Comparison of ENCODE assay signal across 11 mouse cellular contexts in the genomic region with DNA sequence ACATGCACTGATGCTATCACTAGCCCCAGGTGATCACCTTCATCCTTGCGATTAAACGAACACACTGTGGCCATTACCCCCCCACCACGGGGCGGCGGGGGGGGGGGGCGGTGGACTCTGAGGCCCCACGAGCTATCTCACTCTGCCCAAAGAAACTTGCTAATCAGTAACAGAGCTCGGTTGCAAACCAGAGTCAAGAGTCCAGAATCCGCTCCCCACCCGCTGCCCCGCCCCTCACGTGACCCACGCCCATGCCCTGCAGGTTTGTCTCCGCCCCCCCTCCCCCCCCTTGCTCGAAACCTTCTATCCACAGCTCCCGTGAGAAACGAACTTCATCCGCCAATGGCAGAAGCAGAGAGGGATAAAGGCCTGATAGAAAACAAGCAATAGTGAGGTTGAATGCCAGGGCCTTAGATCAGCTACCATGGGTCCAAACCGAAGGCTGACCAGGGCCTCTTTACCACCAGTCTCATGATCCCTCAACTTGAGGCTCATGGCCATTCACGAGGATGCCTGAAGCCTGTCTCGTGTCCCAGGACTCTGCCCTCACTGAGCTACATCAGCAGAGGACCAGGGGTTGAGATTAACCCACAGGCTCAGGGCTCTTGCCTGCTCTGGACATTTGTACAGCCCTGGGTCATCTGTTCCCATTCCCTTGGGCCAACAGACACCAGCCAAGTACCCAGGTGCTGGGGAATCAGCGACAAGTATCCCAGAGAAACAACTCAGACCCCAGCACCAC. TPM values are rescaled to one million over a fixed set of nuclear protein-coding genes. Genes with fewer than 3 reads are reported as not detected.
DNase-seq lines count a peak whose midpoint lies in the region; ATAC-seq lines count a peak whose summit lies in the region.
"Had no signal": no experiment of that assay in that cellular context is flagged by ENCODE, and none has a peak within 500 bp of the region (broad histone marks: within the 10 kb centered on the region; RNA-seq: fewer than 3 reads in every experiment).

No protein-coding gene starts in this region.

- WGBS in heart, embryonic 16.5 days, result 43% methylated on average over 21 of the region's 22 CpGs
- WGBS in intestine, embryonic 16.5 days, result 43% methylated on average over 22 of the region's 22 CpGs
- 38% methylated on average over 22 of the region's 22 CpGs for WGBS in limb, embryonic 11.5 days
- 51% methylated on average over 22 of the region's 22 CpGs for WGBS in stomach, embryonic 14.5 days

- DNase-seq in heart, postnatal 4 days, result no peak
- peak; percentile 41 for DNase-seq in limb, embryonic 11.5 days (ENCODE audit: low spot score)
- DNase-seq in right cerebral cortex, postnatal 4 days, result no peak
- DNase-seq in cerebellum, adult 9-10 months, result no peak
- DNase-seq in adrenal gland, adult 8-10 months, result no peak
- DNase-seq: right cerebral cortex, postnatal 14 days had no signal

- H3K36me3 ChIP-seq in heart, embryonic 16.5 days (ENCODE audit: control insufficient read depth, insufficient read depth), result no peaks in the 10 kb centered on the region
- H3K36me3 ChIP-seq in intestine, embryonic 16.5 days (ENCODE audit: control insufficient read depth, insufficient read depth, low read length), result no peaks in the 10 kb centered on the region
- H3K36me3 ChIP-seq in limb, embryonic 11.5 days (ENCODE audit: control insufficient read depth, insufficient read depth, low read length), result no peaks in the 10 kb centered on the region
- H3K36me3 ChIP-seq in stomach, embryonic 14.5 days (ENCODE audit: control insufficient read depth, insufficient read depth, low read length), result no peaks in the 10 kb centered on the region; the same call in 1 of the 2 replicates
- H3K36me3 ChIP-seq: hindbrain, embryonic 13.5 days had no signal

- peak overlapping the region; percentile 2; the same call in 1 of the 2 replicates for H3K27ac ChIP-seq in heart, embryonic 16.5 days (ENCODE audit: low read length)
- H3K27ac ChIP-seq in intestine, embryonic 16.5 days (ENCODE audit: low read length), result peak overlapping the region; percentile 96
- no peak overlapping the region for H3K27ac ChIP-seq in limb, embryonic 11.5 days (replicated peaks; ENCODE audit: low read depth, low read length)
- H3K27ac ChIP-seq in stomach, embryonic 14.5 days (ENCODE audit: low read length), result peak overlapping the region; percentile 86; the same call in 1 of the 2 replicates
- H3K27ac ChIP-seq: hindbrain, embryonic 13.5 days; macrophage had no signal

- no peak for ATAC-seq in heart, embryonic 16.5 days (replicated peaks; ENCODE audit: extremely low read depth, insufficient read depth, low FRiP score)
- ATAC-seq in intestine, embryonic 16.5 days, result peak; percentile 82
- ATAC-seq in limb, embryonic 11.5 days (ENCODE audit: insufficient number of reproducible peaks, low FRiP score, low TSS enrichment, low read depth), result no peak
- ATAC-seq in stomach, embryonic 14.5 days (ENCODE audit: insufficient number of reproducible peaks, insufficient read depth, low FRiP score, low read depth), result peak; percentile 70

- no peak overlapping the region for H3K4me3 ChIP-seq in heart, embryonic 16.5 days (ENCODE audit: low read length)
- no peak overlapping the region for H3K4me3 ChIP-seq in intestine, embryonic 16.5 days (ENCODE audit: low read length)
- H3K4me3 ChIP-seq in limb, embryonic 11.5 days (ENCODE audit: low read depth, low read length), result no peak overlapping the region
- H3K4me3 ChIP-seq in stomach, embryonic 14.5 days (ENCODE audit: low read depth, low read length), result no peak overlapping the region
- H3K4me3 ChIP-seq: hindbrain, embryonic 13.5 days had no signal

- H3K4me2 ChIP-seq in heart, embryonic 16.5 days (ENCODE audit: low read depth, low read length), result no peak overlapping the region
- 0 out of 2 replicates have a peak overlapping the region, but pooled peaks have one; percentile 21 for H3K4me2 ChIP-seq in intestine, embryonic 16.5 days (ENCODE audit: low read depth, low read length)
- H3K4me2 ChIP-seq in limb, embryonic 11.5 days (ENCODE audit: low read depth, severe bottlenecking), result peak overlapping the region; percentile 17; the same call in 1 of the 2 replicates
- H3K4me2 ChIP-seq in stomach, embryonic 14.5 days (replicated peaks; ENCODE audit: low read depth, low read length), result no peak overlapping the region
- H3K4me2 ChIP-seq: hindbrain, embryonic 13.5 days had no signal

- no peaks in the 10 kb centered on the region for H3K9me3 ChIP-seq in heart, embryonic 16.5 days (replicated peaks; ENCODE audit: control insufficient read depth, low read length)
- no peaks in the 10 kb centered on the region for H3K9me3 ChIP-seq in intestine, embryonic 16.5 days (ENCODE audit: control insufficient read depth, low read length)
- H3K9me3 ChIP-seq in limb, embryonic 11.5 days (ENCODE audit: control insufficient read depth, low read length), result no peaks in the 10 kb centered on the region
- no peaks in the 10 kb centered on the region for H3K9me3 ChIP-seq in stomach, embryonic 14.5 days (ENCODE audit: control insufficient read depth, low read depth, low read length)
- H3K9me3 ChIP-seq: hindbrain, embryonic 13.5 days had no signal

- H3K4me1 ChIP-seq in heart, embryonic 16.5 days (ENCODE audit: control insufficient read depth, insufficient read depth, low read length), result peaks cover 40% of the 10 kb centered on the region
- H3K4me1 ChIP-seq in intestine, embryonic 16.5 days (ENCODE audit: control insufficient read depth, insufficient read depth, low read length), result peaks cover 46% of the 10 kb centered on the region
- peaks cover 11% of the 10 kb centered on the region for H3K4me1 ChIP-seq in limb, embryonic 11.5 days (ENCODE audit: control insufficient read depth, insufficient read depth, low read length)
- peaks cover 14% of the 10 kb centered on the region; the same call in 1 of the 2 replicates for H3K4me1 ChIP-seq in stomach, embryonic 14.5 days (ENCODE audit: control insufficient read depth, insufficient read depth, low read length)

- no peaks in the 10 kb centered on the region for H3K27me3 ChIP-seq in heart, embryonic 16.5 days (ENCODE audit: control insufficient read depth, insufficient read depth, low read length)
- H3K27me3 ChIP-seq in intestine, embryonic 16.5 days (replicated peaks; ENCODE audit: control insufficient read depth, insufficient read depth, low read length), result no peaks in the 10 kb centered on the region
- H3K27me3 ChIP-seq in limb, embryonic 11.5 days (ENCODE audit: control insufficient read depth, insufficient read depth, low read length), result no peaks in the 10 kb centered on the region
- H3K27me3 ChIP-seq in stomach, embryonic 14.5 days (ENCODE audit: control insufficient read depth, insufficient read depth, low read length), result no peaks in the 10 kb centered on the region
- H3K27me3 ChIP-seq: hindbrain, embryonic 13.5 days had no signal

- no peak overlapping the region for H3K9ac ChIP-seq in heart, embryonic 16.5 days (ENCODE audit: low read length)
- H3K9ac ChIP-seq in intestine, embryonic 16.5 days (ENCODE audit: low read depth, low read length), result peak overlapping the region; percentile 33; the same call in 1 of the 2 replicates
- no peak overlapping the region for H3K9ac ChIP-seq in limb, embryonic 11.5 days (ENCODE audit: low read length)
- no peak overlapping the region for H3K9ac ChIP-seq in stomach, embryonic 14.5 days (replicated peaks; ENCODE audit: low read depth, low read length)
- H3K9ac ChIP-seq: hindbrain, embryonic 13.5 days had no signal

RNA-seq across cellular contexts. Expression of gene Tmem51, which starts 31.5 kb away (rescaled TPM):
- 48.5 and 49.2 TPM in 2 replicates for polyA plus RNA-seq in heart, embryonic 16.5 days (2015; fragmentation: Nextera tagmentation; extraction: Ambion mirVana)
- total RNA-seq in heart, postnatal 4 days (2021), result 10 to 100 TPM; 34.2 to 40.5 TPM
- 160 and 206 TPM in 2 replicates for polyA plus RNA-seq in intestine, embryonic 16.5 days (2015; fragmentation: Nextera tagmentation; extraction: Ambion mirVana)
- polyA plus RNA-seq in limb, embryonic 11.5 days (2014; fragmentation: Nextera tagmentation; extraction: Ambion mirVana), result 10.4 and 11.1 TPM in 2 replicates
- 43.2 and 48.5 TPM in 2 replicates for polyA plus RNA-seq in stomach, embryonic 14.5 days (2014; fragmentation: Nextera tagmentation; extraction: Ambion mirVana)
- total RNA-seq in adrenal gland, adult 8-10 months (2022), result 1 to 10 TPM; 3.6 to 5.7 (median 4.7) TPM

RNA-seq across cellular contexts. Expression of gene Fhad1, which starts 37.7 kb away (rescaled TPM):
- 3.0 and 4.0 TPM in 2 replicates for polyA plus RNA-seq in heart, embryonic 16.5 days (2015; fragmentation: Nextera tagmentation; extraction: Ambion mirVana)
- total RNA-seq in heart, postnatal 4 days (2021), result 1 to 10 TPM; 1.2 to 1.4 TPM
- polyA plus RNA-seq in intestine, embryonic 16.5 days (2015; fragmentation: Nextera tagmentation; extraction: Ambion mirVana), result 1.4 and 2.3 TPM in 2 replicates
- 0.64 and 0.68 TPM in 2 replicates for polyA plus RNA-seq in limb, embryonic 11.5 days (2014; fragmentation: Nextera tagmentation; extraction: Ambion mirVana)
- 0.78 and 2.5 TPM in 2 replicates for polyA plus RNA-seq in stomach, embryonic 14.5 days (2014; fragmentation: Nextera tagmentation; extraction: Ambion mirVana)
- total RNA-seq in adrenal gland, adult 8-10 months (2022), result 1 to 10 TPM in 2 of 4 experiments, under 1 TPM in 2; 0.32 to 1.9 (median 1.1) TPM

Comparison
In these comparisons a context has a peak if more than half of its experiments do, and no peak if none do; other contexts are left out.
1. ATAC-seq: peak in intestine, embryonic 16.5 days (single experiment) and stomach, embryonic 14.5 days (single experiment); none in heart, embryonic 16.5 days (single experiment) and limb, embryonic 11.5 days (single experiment).
2. H3K4me2 ChIP-seq: peak in intestine, embryonic 16.5 days (single experiment) and limb, embryonic 11.5 days (single experiment); none in heart, embryonic 16.5 days (single experiment) and stomach, embryonic 14.5 days (single experiment).